Mouse (Mus musculus) embryo, embryonic 11 days (tissue): ENCODE measurements around the gene Vhl.

Source experiments
- DNase-seq: peaks from one replicate; pipeline ENCODE4 v3.0.0-alpha.2; 2015

Vhl gene

GRCm38 (mm10) chr6:113623941-113624751, at the start of gene Vhl:
Gene Vhl, plus strand, starts transcription at chr6:113623959.
- DNase-seq = peak; percentile 93

DNA sequence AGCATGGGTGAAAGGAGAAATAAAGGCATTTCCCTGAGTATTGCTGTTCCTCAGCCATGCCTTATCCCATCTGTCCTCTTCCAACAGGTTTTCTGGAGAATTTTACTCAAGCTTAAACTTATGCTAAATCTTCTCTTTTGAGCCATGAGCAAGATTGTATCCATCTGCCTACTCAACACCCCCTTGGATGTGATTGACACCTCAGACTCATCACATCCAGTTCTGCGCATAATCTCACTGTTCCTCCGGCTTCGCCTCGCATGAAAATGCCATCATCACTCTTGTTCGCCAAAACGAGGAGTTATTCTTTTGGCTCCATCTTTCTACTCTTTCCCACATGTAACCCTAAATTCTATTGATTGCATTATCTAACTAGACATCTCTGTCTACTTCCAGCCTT, 47.7 kb upstream of the Vhl start:
- no peak for DNase-seq

DNA sequence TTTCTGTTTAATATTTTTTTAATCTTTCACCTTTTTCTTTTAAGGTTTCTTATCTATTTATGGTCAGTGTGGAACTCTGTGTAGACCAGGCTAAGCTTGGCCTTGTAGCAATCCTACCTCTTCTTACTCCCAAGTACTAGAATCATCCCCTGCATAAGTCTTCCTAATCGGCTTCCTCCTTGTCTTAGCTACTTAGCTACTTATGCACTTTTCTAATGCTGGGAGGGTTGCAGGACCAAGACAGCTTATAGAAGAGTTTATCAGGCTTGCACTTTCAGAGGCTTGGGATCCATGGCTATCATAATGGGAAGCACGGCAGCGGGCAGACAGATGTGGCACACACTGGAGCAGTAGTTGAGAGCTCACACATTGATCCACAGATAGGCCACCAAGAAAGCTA, 44.5 kb upstream of the Vhl start:
- DNase-seq = no peak

- DNase-seq = no peak
Measured at GRCm38 (mm10) chr6:113583023-113583422, 40.7 kb upstream of the Vhl start.

DNA sequence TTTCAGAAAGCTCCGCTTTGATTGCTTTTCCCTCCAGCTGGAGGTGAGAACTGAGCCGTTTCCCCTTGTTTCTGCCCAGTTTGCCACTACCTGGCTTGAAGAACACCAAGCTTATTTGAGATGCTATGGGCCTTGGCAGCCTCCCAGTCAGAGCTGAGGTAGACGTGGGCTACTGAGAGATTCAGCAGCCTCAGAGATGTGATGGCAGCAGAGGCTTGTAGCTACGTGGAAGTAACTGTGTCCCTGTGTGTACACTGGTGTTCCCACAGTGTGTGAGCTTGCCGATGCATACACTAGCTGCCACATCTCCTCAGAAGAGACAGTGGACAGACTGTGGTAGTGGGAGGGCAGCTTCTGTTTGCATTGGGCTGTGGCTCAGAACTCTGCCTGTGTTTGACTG, 38.7 kb upstream of the Vhl start:
- no peak for DNase-seq

GRCm38 (mm10) chr6:113586466-113587183, 37.1 kb upstream of the Vhl start:
- no peak for DNase-seq

- no peak for DNase-seq
Measured at GRCm38 (mm10) chr6:113592637-113593036, 31.1 kb upstream of the Vhl start.

DNA sequence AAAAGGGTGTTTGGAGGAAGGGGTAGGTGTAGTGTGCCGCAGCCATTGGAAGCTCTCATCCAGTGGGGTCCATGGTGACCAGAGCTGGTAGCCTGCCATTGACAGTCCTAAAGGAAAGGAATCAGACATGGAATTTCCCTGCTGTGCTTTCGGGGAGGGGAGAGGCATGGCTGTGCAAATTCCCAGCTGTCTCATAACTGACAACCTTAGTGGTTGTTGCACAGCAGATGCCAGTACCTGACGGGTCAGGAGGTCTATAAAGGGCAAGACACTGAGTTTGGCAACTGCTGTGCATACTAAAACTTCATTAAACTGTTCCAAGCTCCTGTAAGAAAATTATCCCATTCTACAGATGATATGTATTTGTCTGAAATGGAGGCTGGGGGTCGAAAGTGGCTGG, 25.8 kb upstream of the Vhl start:
- no peak for DNase-seq

GRCm38 (mm10) chr6:113599833-113600232, 23.9 kb upstream of the Vhl start:
- no peak for DNase-seq

- DNase-seq = peak; percentile 42
Measured at GRCm38 (mm10) chr6:113600543-113601139, 23.1 kb upstream of the Vhl start, which contains the start of gene Fancd2os. Gene Fancd2os, minus strand, starts transcription at chr6:113600715.

DNA sequence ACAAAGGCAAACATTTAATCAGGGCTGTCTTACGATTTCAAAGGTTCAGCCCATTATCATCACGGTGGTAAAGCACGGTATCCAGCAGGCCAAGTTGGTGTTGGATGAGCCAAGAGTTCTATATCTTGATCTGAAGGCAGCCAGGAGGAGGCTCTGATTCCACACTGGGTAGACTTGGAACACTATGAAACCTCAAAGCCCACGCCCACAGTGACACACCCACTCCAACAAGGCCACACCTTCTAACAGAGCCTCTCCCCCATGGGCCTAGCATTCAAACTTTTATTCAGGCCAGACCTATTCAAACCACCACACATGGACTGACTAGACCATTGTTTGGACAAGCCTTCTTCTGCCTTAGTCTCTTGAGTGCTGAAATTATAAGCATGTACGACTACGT, 20.9 kb upstream of the Vhl start:
- no peak for DNase-seq

- peak; percentile 31 for DNase-seq
Measured at GRCm38 (mm10) chr6:113603993-113604392, 19.8 kb upstream of the Vhl start.

GRCm38 (mm10) chr6:113604432-113605223, 19.1 kb upstream of the Vhl start, which contains the start of gene Brk1:
Gene Brk1, plus strand, starts transcription at chr6:113604772.
- peak; percentile 92 for DNase-seq

DNA sequence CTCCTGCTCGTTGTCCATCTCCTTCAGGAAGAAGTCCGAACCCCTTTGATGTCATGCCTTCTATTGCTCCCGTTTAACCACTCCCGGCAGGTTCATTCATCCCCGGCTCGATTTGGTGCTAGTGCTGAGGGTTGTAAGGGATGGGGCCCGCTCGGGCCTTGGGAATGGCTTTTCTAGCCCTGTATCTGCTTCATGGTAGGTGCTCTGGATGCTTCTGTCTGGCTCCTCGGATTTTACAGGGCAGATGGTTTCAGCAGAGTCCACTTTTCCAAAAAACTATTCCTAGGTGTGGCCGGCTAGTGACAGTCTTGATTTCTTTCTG, 18.6 kb upstream of the Vhl start:
- no peak for DNase-seq

GRCm38 (mm10) chr6:113608871-113609270, 14.9 kb upstream of the Vhl start:
- DNase-seq = no peak

GRCm38 (mm10) chr6:113609293-113609692, 14.5 kb upstream of the Vhl start:
- no peak for DNase-seq

- DNase-seq = no peak
Measured at GRCm38 (mm10) chr6:113612258-113612969, 11.3 kb upstream of the Vhl start.

DNA sequence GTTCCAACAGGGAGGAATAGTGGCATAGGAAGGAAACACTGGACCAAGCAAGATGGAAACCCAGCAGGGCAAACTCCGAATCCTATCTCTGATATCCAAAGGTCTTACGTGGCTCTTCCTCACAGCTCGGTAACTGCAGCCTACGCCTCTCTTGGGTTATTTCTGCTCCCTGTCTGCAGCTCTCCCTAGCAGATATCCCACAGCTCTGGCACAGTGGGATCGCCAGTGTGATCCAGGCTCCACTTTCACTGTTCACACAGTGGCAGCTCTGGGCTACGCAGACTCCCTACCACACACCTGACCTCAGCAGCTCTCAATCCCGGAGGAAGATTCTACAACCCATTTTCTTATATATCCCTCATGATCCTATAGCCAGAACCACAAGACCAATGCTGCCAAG, 9.6 kb upstream of the Vhl start:
- no peak for DNase-seq

GRCm38 (mm10) chr6:113614997-113615396, 8.8 kb upstream of the Vhl start:
- no peak for DNase-seq

DNA sequence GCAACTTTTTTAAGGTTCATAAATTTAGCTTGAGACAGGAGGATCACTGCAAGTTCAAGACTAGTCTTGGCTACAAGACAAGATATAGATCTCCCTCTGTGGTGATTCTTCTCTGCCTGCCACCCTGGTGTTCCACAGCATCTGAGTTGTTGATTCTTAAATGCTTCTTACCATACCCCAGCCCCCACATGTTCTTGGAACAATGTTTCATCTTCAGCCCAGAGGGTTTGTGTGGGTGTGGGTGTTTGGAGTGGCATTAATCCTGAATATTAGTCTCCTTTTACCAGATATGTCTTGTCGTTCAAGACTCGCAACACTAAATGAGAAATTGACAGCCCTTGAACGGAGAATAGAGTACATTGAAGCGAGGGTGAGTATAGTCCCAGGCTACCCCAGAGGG, 8.3 kb upstream of the Vhl start:
- no peak for DNase-seq

DNA sequence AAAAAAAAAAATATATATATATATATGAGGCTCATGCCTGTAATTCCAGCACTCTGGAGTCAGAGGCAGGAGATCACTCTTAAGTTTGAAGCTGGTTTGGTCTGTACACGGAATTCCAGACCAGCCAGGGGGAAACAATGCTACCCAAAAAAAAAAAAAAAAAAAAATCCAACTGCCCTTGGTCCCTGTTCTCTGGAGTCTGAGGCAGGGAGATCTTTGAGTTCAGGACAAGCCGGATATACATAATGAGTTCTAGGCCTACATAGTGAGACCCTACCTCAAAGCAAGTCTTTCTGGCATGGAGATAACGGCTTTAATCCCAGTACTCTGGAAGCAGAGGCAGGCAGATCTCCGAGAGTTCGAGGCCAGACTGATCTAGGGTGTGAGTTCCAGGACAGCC, 373 bp upstream of the Vhl start:
- DNase-seq = no peak

GRCm38 (mm10) chr6:113624989-113625770, 1.4 kb downstream of the Vhl start:
- no peak for DNase-seq
